Mouse (Mus musculus): ENCODE measurements around the gene Wdr26. TPM values are rescaled to one million over a fixed set of nuclear protein-coding genes. Genes with fewer than 3 reads are reported as not detected.

Gene Wdr26
- polyA plus RNA-seq, 1 experiment = 47.7 TPM

- TF ChIP-seq E2F4 (IDR thresholded peaks at IDR 0.05; ENCODE audit: insufficient read depth) (no peak), SRF (IDR thresholded peaks at IDR 0.05; ENCODE audit: control insufficient read depth, insufficient read length, low read depth) (no peak), MAX (IDR thresholded peaks at IDR 0.05; ENCODE audit: low read depth) (no peak), USF1 (IDR thresholded peaks at IDR 0.05; ENCODE audit: low read depth) (no peak), TCF12 (IDR thresholded peaks at IDR 0.05; ENCODE audit: insufficient read depth, poor library complexity, severe bottlenecking) (no peak), POLR2A (IDR thresholded peaks at IDR 0.05; ENCODE audit: insufficient read length, low read depth) (no peak), CEBPB (IDR thresholded peaks at IDR 0.05; ENCODE audit: insufficient read depth, poor library complexity, severe bottlenecking) (no peak), POLR2AphosphoS2 (IDR thresholded peaks at IDR 0.05; ENCODE audit: insufficient read length, low read depth) (no peak), MYOD1 (IDR thresholded peaks at IDR 0.05; ENCODE audit: control insufficient read depth in 1 of 3, insufficient read length in 2 of 3, low read depth in 2 of 3) (no peak), TCF3 (IDR thresholded peaks at IDR 0.05; ENCODE audit: insufficient read length, low read depth) (no peak), MYOG (IDR thresholded peaks at IDR 0.05; ENCODE audit: control insufficient read depth in 1 of 3, insufficient read depth in 1 of 3, insufficient read length in 2 of 3, low read depth in 2 of 3) (no peak), REST (IDR thresholded peaks at IDR 0.05; ENCODE audit: insufficient read depth, insufficient read length) (no peak)
- Histone ChIP-seq H3ac (ENCODE audit: control insufficient read depth, insufficient read length) (no peak overlapping the region), H3K36me3 (ENCODE audit: control insufficient read depth, insufficient read depth) (peaks cover 61% of the 10 kb centered on the region)
Measured at GRCm38 (mm10) chr1:181124145-181124544, 87.7 kb downstream of the Wdr26 start.

More at GRCm38 (mm10) chr1:181124145-181124544, 87.7 kb downstream of the Wdr26 start:
- no peak overlapping the region for H3K4me3 ChIP-seq
- H3K4me2 ChIP-seq (ENCODE audit: low read depth) = no peak overlapping the region
- no peaks in the 10 kb centered on the region for H3K27me3 ChIP-seq (ENCODE audit: control insufficient read depth, insufficient read depth, insufficient read length)
- no peaks in the 10 kb centered on the region for H3K79me2 ChIP-seq (ENCODE audit: control insufficient read depth, insufficient read depth)

Other genes with a start within 250 kb of the Wdr26 start
- 116 TPM for gene Ephx1, start 191.1 kb downstream of the Wdr26 start, polyA plus RNA-seq (2012; fragmentation: generic; extraction: Trizol)
- not detected for gene 9130409I23Rik, start 160.8 kb downstream of the Wdr26 start, polyA plus RNA-seq (2012; fragmentation: generic; extraction: Trizol)
- gene Nvl, start 67.8 kb downstream of the Wdr26 start, polyA plus RNA-seq (2012; fragmentation: generic; extraction: Trizol) = 7.8 TPM
- gene Cnih4, start 67.3 kb downstream of the Wdr26 start, polyA plus RNA-seq (2012; fragmentation: generic; extraction: Trizol) = 56.8 TPM
- 0.37 TPM for gene Cnih3, start 140.6 kb upstream of the Wdr26 start, polyA plus RNA-seq (2012; fragmentation: generic; extraction: Trizol)

All from myocyte (in vitro differentiated cells).